Mouse (Mus musculus): ENCODE results near the gene AU022252. TPM values are rescaled to one million over a fixed set of nuclear protein-coding genes. Genes with fewer than 3 reads are reported as not detected.

AU022252 gene
- polyA plus RNA-seq, 1 experiment from 2014 or later: 22.6 TPM

GRCm38 (mm10) chr4:119167068-119167467 lies 65.4 kb downstream of the AU022252 start:
- Histone ChIP-seq H3K36me3 (ENCODE audit: control insufficient read depth, insufficient read depth, low read length) (peaks cover 12% of the 10 kb centered on the region), H3K27ac (ENCODE audit: low read length) (no peak overlapping the region), H3K9ac (ENCODE audit: low read depth, low read length) (no peak overlapping the region), H3K4me1 (ENCODE audit: control insufficient read depth, insufficient read depth, low read length) (peaks cover 5% of the 10 kb centered on the region; the same call in 1 of the 2 replicates), H3K9me3 (replicated peaks; ENCODE audit: control insufficient read depth, low read length, poor library complexity, severe bottlenecking) (no peaks in the 10 kb centered on the region), H3K27me3 (ENCODE audit: control insufficient read depth, insufficient read depth, low read depth, low read length) (no peaks in the 10 kb centered on the region), H3K4me2 (ENCODE audit: low read length) (no peak overlapping the region), H3K4me3 (ENCODE audit: low read depth, low read length) (no peak overlapping the region)
- WGBS: 92% methylated on average over 4 of the region's 4 CpGs
- ATAC-seq: no peak

DNA sequence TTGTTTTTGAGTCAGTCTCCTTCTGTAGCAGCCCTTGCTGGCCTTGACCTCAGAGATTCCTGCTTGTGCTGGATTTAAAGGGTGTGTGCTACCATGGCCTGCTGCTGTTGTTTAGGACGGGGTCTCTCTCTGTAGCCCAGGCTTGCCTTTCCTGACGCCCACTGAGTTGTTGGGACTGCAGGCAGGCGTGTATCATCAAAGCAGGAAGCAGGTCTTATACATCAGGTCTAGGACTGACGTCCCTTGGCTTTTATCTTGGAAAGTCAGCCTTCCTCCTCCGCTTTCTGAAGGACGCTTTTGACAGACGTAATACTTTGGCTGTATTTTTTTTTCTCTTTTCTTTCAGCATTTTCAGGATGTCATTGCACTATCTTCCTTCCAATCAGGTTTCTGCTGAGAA lies 66.6 kb downstream of the AU022252 start:
- no peak overlapping the region for H3K4me2 ChIP-seq (ENCODE audit: low read length)
- 78% methylated on average over 7 of the region's 7 CpGs for WGBS
- no peaks in the 10 kb centered on the region for H3K9me3 ChIP-seq (replicated peaks; ENCODE audit: control insufficient read depth, low read length, poor library complexity, severe bottlenecking)
- no peak overlapping the region for H3K9ac ChIP-seq (ENCODE audit: low read depth, low read length)
- no peak overlapping the region for H3K4me3 ChIP-seq (ENCODE audit: low read depth, low read length)
- no peak for ATAC-seq
- peaks cover 12% of the 10 kb centered on the region for H3K36me3 ChIP-seq (ENCODE audit: control insufficient read depth, insufficient read depth, low read length)
- H3K27me3 ChIP-seq (ENCODE audit: control insufficient read depth, insufficient read depth, low read depth, low read length): no peaks in the 10 kb centered on the region
- no peak overlapping the region for H3K27ac ChIP-seq (ENCODE audit: low read length)
- H3K4me1 ChIP-seq (ENCODE audit: control insufficient read depth, insufficient read depth, low read length): no peaks in the 10 kb centered on the region

DNA sequence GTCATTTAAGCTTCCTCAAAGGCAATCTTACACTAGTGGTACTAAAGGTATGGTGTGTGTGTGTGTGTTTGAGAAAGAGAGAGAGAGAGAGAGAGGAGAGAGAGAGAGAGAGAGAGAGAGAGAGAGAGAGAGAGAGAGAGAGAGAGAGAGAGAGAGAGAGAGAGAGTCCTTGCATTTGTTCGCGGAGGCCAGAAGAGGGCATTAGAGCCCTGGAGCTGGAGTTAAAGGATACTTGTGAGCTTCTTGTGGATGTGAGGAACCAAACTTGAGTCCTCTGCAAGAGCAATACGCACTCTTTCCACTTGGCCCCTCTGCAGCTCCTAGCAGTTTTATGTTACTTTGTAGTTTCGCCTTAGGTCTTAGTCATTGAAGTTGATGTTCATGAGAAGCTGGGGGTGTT lies 69.5 kb downstream of the AU022252 start:
- H3K9me3 ChIP-seq (replicated peaks; ENCODE audit: control insufficient read depth, low read length, poor library complexity, severe bottlenecking): no peaks in the 10 kb centered on the region
- no peaks in the 10 kb centered on the region for H3K36me3 ChIP-seq (ENCODE audit: control insufficient read depth, insufficient read depth, low read length)
- H3K4me2 ChIP-seq (ENCODE audit: low read length): no peak overlapping the region
- no peak overlapping the region for H3K27ac ChIP-seq (ENCODE audit: low read length)
- WGBS: 64% methylated on average over 4 of the region's 4 CpGs
- no peak overlapping the region for H3K9ac ChIP-seq (ENCODE audit: low read depth, low read length)
- no peaks in the 10 kb centered on the region for H3K4me1 ChIP-seq (ENCODE audit: control insufficient read depth, insufficient read depth, low read length)
- ATAC-seq: no peak
- H3K4me3 ChIP-seq (ENCODE audit: low read depth, low read length): no peak overlapping the region
- no peaks in the 10 kb centered on the region for H3K27me3 ChIP-seq (ENCODE audit: control insufficient read depth, insufficient read depth, low read depth, low read length)

DNA sequence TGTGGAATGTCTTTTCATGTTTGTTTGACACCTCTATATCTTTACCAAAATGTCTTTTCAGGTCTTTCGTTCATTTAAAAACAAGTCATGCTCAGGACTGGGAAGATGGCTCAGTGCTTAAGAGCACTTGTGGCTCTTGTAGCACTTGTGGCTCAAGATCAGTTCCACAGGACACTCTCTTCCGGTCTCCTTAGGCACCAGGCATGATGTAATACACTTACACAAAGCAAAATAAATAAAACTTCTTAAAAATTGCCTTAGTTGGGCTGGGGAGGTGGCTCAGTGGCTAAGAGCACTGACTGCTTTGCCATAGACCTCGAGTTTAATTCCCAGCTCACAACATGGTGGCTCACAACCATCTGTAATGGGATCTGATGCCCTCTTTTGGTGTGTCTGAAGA lies 71.2 kb downstream of the AU022252 start:
- H3K9me3 ChIP-seq (replicated peaks; ENCODE audit: control insufficient read depth, low read length, poor library complexity, severe bottlenecking): no peaks in the 10 kb centered on the region
- no peak for ATAC-seq
- H3K27me3 ChIP-seq (ENCODE audit: control insufficient read depth, insufficient read depth, low read depth, low read length): no peaks in the 10 kb centered on the region
- H3K27ac ChIP-seq (ENCODE audit: low read length): no peak overlapping the region
- no peaks in the 10 kb centered on the region for H3K4me1 ChIP-seq (ENCODE audit: control insufficient read depth, insufficient read depth, low read length)
- H3K4me3 ChIP-seq (ENCODE audit: low read depth, low read length): no peak overlapping the region
- no peak overlapping the region for H3K4me2 ChIP-seq (ENCODE audit: low read length)
- WGBS: 73% methylated on average over 3 of the region's 3 CpGs
- no peaks in the 10 kb centered on the region for H3K36me3 ChIP-seq (ENCODE audit: control insufficient read depth, insufficient read depth, low read length)
- H3K9ac ChIP-seq (ENCODE audit: low read depth, low read length): no peak overlapping the region

GRCm38 (mm10) chr4:119157891-119158290 lies 74.6 kb downstream of the AU022252 start:
- WGBS: 87% methylated on average over 5 of the region's 5 CpGs
- Histone ChIP-seq H3K4me3 (ENCODE audit: low read depth, low read length) (no peak overlapping the region), H3K9ac (ENCODE audit: low read depth, low read length) (no peak overlapping the region), H3K4me2 (ENCODE audit: low read length) (no peak overlapping the region), H3K4me1 (ENCODE audit: control insufficient read depth, insufficient read depth, low read length) (no peaks in the 10 kb centered on the region), H3K27ac (ENCODE audit: low read length) (no peak overlapping the region), H3K36me3 (ENCODE audit: control insufficient read depth, insufficient read depth, low read length) (no peaks in the 10 kb centered on the region), H3K27me3 (ENCODE audit: control insufficient read depth, insufficient read depth, low read depth, low read length) (no peaks in the 10 kb centered on the region), H3K9me3 (replicated peaks; ENCODE audit: control insufficient read depth, low read length, poor library complexity, severe bottlenecking) (no peaks in the 10 kb centered on the region)
- ATAC-seq: no peak

DNA sequence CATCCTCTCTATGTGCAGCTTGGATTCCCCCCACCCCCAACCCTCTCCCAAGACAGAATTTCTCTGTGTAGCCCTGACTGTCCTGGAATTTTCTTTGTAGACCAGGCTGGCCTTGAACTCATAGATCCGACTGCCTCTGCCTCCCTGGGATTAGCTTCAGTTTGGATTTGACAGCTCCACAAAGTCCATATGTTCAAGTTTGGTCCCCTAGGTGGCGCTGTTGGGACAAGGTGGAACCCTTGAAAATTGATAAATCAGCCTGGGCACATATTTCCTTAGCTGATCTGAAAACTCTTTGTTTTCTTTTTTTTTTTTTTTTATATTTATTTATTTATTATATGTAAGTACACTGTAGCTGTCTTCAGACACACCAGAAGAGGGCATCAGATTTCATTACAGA lies 75.3 kb downstream of the AU022252 start:
- H3K4me1 ChIP-seq (ENCODE audit: control insufficient read depth, insufficient read depth, low read length): no peaks in the 10 kb centered on the region
- no peaks in the 10 kb centered on the region for H3K27me3 ChIP-seq (ENCODE audit: control insufficient read depth, insufficient read depth, low read depth, low read length)
- no peaks in the 10 kb centered on the region for H3K9me3 ChIP-seq (replicated peaks; ENCODE audit: control insufficient read depth, low read length, poor library complexity, severe bottlenecking)
- 39% methylated on average over 2 of the region's 2 CpGs for WGBS
- no peak overlapping the region for H3K4me2 ChIP-seq (ENCODE audit: low read length)
- no peak overlapping the region for H3K27ac ChIP-seq (ENCODE audit: low read length)
- H3K36me3 ChIP-seq (ENCODE audit: control insufficient read depth, insufficient read depth, low read length): no peaks in the 10 kb centered on the region
- no peak overlapping the region for H3K4me3 ChIP-seq (ENCODE audit: low read depth, low read length)
- no peak for ATAC-seq
- H3K9ac ChIP-seq (ENCODE audit: low read depth, low read length): no peak overlapping the region

Other genes with a start within 250 kb of the AU022252 start
- gene Slc2a1, start 124.0 kb downstream of the AU022252 start, polyA plus RNA-seq (2015; fragmentation: Nextera tagmentation; extraction: Ambion mirVana): 90.7 and 91.6 TPM in 2 replicates
- gene Zfp691, start 58.5 kb downstream of the AU022252 start, polyA plus RNA-seq (2015; fragmentation: Nextera tagmentation; extraction: Ambion mirVana): 4.0 and 6.1 TPM in 2 replicates
- 0.14 and 0.52 TPM in 2 replicates for gene Ermap, start 42.7 kb downstream of the AU022252 start, polyA plus RNA-seq (2015; fragmentation: Nextera tagmentation; extraction: Ambion mirVana)
- gene Svbp, start 37.4 kb downstream of the AU022252 start, polyA plus RNA-seq (2015; fragmentation: Nextera tagmentation; extraction: Ambion mirVana): 220 and 230 TPM in 2 replicates
- gene Tmem269, start 14.5 kb downstream of the AU022252 start, polyA plus RNA-seq (2015; fragmentation: Nextera tagmentation; extraction: Ambion mirVana): 0.26 and 0.44 TPM in 2 replicates
- gene P3h1, start 203 bp upstream of the AU022252 start, polyA plus RNA-seq (2015; fragmentation: Nextera tagmentation; extraction: Ambion mirVana): 9.2 and 9.9 TPM in 2 replicates
- 0.63 and 1.6 TPM in 2 replicates for gene Cldn19, start 22.7 kb upstream of the AU022252 start, polyA plus RNA-seq (2015; fragmentation: Nextera tagmentation; extraction: Ambion mirVana)
- gene Ybx1, start 61.9 kb upstream of the AU022252 start, polyA plus RNA-seq (2015; fragmentation: Nextera tagmentation; extraction: Ambion mirVana): 716 and 727 TPM in 2 replicates
- 36.4 and 42.9 TPM in 2 replicates for gene Ppih, start 87.8 kb upstream of the AU022252 start, polyA plus RNA-seq (2015; fragmentation: Nextera tagmentation; extraction: Ambion mirVana)
- gene Ccdc30, start 182.8 kb upstream of the AU022252 start, polyA plus RNA-seq (2015; fragmentation: Nextera tagmentation; extraction: Ambion mirVana): 22.8 and 27.1 TPM in 2 replicates
- 18.6 and 19.4 TPM in 2 replicates for gene Ppcs, start 189.7 kb upstream of the AU022252 start, polyA plus RNA-seq (2015; fragmentation: Nextera tagmentation; extraction: Ambion mirVana)
- 0.64 and 0.76 TPM in 2 replicates for gene Zmynd12, start 190.1 kb upstream of the AU022252 start, polyA plus RNA-seq (2015; fragmentation: Nextera tagmentation; extraction: Ambion mirVana)

Data from midbrain, embryonic 16.5 days (tissue).